Mouse (Mus musculus): ENCODE results near the gene Zcchc14. TPM values are rescaled to one million over a fixed set of nuclear protein-coding genes. Genes with fewer than 3 reads are reported as not detected.
A peak's percentile ranks its signal among the peaks of the same experiment; 100 is the strongest.
"Not testable (repeated sequence)": the region's sequence is repeated elsewhere in the genome, so short reads cannot be mapped to it uniquely, and the experiment has no call there.

Gene Zcchc14
- polyA plus RNA-seq, 1 experiment, result 16.9 TPM

DNA sequence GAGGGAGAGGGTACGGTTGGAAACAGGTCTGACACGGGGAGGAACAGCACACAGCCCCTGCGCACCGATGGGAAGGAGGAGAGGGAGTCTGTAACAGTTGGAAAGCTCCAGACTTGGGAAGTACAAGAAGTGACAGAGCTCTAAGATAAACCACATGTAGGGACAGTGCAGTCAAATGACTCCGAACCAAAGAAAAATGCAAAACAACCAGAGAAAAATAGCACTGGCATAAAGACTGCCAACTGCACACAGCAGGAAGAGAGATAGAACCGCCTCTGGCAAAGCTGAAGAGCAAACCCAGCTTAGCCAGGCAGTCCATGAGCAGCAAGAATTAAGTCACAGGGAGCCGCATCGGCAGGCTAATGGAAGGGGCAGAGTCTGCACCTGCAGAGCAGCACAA lies 29.7 kb downstream of the Zcchc14 start:
- DNase-seq (ENCODE audit: low spot score), result no peak

- DNase-seq (ENCODE audit: low spot score), result no peak
Observed at GRCm38 (mm10) chr8:121621879-121622278, 30.8 kb downstream of the Zcchc14 start.

GRCm38 (mm10) chr8:121620801-121621516 lies 31.7 kb downstream of the Zcchc14 start:
- no peak for DNase-seq (ENCODE audit: low spot score)

DNA sequence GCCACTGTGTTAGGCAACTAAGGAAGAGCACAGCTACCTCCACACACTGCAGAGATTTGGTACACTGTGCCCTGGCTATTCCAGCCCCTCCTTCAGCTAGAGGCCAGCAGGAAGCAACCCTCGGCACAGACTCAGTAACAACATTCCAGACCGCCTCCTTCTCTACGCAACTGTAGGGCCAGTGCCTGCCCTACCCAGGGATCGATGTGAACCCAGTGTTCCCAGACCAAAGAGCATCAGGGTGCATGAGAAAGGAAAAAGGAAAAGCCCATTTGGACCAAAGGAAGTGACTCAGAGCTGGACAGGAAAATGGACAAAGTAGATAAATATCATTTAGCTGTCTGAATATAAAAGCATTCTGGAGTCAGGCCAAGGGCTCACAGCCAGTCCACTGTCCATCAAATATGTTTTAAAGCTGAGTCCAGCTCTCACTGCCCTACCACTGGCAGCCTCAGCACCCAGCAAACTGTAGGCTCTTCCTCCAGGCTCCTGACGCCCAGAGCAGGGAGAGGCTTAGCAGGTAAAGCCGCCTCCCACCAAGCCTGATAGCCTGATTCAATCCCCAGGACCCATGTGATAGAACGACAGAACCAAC lies 33.2 kb downstream of the Zcchc14 start:
- no peak for DNase-seq (ENCODE audit: low spot score)

- no peak for DNase-seq (ENCODE audit: low spot score)
Observed at GRCm38 (mm10) chr8:121613419-121613818, 39.3 kb downstream of the Zcchc14 start.

- no peak for DNase-seq (ENCODE audit: low spot score)
Observed at GRCm38 (mm10) chr8:121609916-121610315, 42.8 kb downstream of the Zcchc14 start.

GRCm38 (mm10) chr8:121609251-121609650 lies 43.5 kb downstream of the Zcchc14 start:
- DNase-seq (ENCODE audit: low spot score), result no peak

DNA sequence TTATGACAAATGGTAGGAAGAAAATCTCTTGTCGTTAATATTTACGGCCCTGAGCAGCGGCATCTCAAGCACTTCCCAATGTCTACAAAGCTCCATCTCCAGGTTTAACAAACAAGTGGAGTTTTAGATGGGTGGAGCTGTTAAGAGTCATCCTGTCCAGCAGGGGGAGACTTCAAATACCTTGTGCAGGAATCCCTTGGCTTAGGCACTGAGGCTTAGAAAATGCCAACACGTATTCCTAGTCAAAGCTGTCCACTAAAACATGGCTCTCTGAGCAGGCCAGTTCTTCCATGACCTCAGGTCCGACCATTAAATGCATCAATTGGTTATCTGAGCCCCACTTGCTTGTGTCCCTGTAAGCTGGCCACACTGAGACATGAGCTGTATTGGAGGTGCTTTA lies 45.0 kb downstream of the Zcchc14 start:
- no peak for DNase-seq (ENCODE audit: low spot score)

GRCm38 (mm10) chr8:121603801-121604200 lies 48.9 kb downstream of the Zcchc14 start:
- DNase-seq (ENCODE audit: low spot score), result no peak

DNA sequence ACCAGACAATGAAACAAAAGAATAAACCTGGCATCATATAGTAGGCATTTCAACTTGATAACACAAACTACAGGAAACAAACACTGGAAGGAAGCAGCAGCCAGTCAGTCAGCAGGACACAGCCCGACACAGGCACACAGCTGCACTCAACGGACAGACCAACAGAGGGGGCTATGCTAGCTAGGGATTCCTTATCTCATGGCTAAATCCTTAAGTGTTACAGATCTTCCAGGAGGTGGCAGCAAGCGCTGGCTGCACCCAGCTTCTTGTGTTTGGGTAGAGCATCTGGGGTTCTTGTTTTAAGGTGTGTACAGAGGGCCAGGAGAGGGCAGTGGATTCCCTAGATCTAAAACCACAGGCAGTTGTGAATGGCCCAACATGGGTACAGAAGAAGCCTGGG lies 49.8 kb downstream of the Zcchc14 start:
- no peak for DNase-seq (ENCODE audit: low spot score)

DNA sequence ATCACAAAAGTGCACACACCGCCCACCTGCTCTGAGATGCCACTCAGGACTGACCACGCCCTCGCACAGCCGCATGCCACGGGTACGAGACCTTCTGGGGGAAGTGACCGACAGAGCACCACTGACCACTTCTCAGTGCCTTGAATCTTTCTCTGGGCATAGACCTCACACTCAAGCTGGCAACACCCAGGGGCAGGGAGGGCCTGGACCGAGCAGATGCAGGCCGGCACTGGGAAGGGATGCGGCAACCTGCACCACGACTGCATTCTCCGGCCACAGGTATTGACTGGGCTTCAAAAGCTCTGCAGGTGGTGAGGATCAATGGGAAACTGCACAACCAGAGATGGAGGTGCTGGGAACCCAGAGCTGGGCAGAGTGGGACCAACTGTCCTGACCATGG lies 50.3 kb downstream of the Zcchc14 start:
- DNase-seq (ENCODE audit: low spot score), result no peak

DNA sequence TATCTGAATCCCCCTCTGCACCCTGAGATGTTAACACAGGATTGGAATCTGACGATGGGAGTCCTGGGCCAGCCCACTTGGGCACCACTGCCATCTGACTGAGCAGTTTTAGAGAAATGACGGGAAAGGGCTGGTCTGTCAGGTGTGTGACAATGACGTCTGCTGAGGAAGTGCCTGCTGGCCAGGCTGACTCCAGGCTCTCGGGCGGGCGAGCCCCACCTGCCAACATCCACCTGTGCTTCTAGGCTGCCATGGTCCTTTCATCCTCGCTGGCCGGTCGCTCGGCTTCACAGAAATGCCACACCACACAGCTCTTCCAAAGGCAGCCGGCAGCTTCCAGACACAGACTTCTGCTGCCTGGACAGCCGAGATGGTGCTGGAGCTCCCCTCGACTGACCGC lies 52.9 kb downstream of the Zcchc14 start:
- no peak for DNase-seq (ENCODE audit: low spot score)

- peak; percentile 53 for DNase-seq (ENCODE audit: low spot score)
Observed at GRCm38 (mm10) chr8:121598892-121599291, 53.8 kb downstream of the Zcchc14 start.

DNA sequence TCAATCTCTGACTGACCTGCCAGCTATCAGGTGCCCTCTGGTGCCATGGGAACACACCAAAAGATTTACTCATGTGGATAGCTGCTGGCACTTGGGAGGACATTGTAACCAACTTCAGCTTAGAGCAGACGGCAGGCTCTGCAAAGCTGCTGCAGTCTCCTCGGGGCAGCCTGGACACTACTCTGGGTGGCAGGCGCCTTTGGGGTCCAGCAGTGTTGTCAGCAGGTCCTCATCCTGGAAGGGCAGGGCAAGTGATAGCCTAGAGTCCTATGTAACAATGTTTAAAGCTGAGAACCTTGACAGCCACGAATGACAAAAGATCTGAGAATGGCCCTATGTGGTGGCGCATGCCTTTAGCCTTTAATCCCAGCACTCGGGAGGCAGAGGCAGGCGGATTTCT lies 54.5 kb downstream of the Zcchc14 start:
- DNase-seq (ENCODE audit: low spot score), result no peak

GRCm38 (mm10) chr8:121597492-121597891 lies 55.2 kb downstream of the Zcchc14 start:
- DNase-seq (ENCODE audit: low spot score), result not testable (repeated sequence)

DNA sequence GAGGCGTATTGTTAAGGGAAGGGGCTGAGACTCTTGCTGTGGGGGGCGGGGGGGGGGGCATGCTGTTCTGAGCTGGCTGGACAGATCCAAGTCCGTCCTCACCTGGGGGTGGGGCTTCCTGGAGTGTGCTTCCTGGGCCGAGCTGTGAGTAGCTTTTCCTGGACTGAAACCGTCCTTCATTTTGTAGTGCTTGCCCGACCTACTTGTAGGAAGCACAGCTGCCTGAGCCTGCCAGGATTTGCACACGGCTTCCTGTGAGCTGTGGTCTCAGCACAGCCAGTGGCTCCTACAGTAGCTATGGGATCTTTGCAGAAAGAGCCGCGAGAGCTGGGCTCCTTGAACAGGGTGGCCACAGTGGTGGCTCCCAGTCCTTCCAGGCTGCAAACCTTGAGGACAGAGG lies 58.7 kb downstream of the Zcchc14 start:
- DNase-seq (ENCODE audit: low spot score), result no peak

DNA sequence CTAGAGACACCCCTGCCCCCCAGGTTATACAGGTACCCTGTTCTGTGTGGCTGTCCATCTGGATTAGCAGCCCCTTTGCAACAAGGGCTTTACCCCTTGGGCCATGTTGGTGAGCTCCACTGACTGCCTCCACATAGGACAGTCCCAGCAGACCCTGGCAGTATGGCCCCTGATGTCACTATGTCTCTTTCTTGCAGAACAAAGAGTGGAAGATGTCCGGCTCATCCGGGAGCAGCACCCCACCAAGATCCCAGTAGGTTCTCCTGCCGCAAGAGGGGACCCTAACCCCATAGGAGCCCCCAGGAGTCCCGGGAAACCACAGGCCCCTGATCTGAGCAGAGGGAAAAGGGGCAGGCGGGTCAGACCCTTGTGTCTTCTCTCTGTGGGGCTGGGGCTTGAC lies 59.4 kb downstream of the Zcchc14 start:
- DNase-seq (ENCODE audit: low spot score), result no peak

DNA sequence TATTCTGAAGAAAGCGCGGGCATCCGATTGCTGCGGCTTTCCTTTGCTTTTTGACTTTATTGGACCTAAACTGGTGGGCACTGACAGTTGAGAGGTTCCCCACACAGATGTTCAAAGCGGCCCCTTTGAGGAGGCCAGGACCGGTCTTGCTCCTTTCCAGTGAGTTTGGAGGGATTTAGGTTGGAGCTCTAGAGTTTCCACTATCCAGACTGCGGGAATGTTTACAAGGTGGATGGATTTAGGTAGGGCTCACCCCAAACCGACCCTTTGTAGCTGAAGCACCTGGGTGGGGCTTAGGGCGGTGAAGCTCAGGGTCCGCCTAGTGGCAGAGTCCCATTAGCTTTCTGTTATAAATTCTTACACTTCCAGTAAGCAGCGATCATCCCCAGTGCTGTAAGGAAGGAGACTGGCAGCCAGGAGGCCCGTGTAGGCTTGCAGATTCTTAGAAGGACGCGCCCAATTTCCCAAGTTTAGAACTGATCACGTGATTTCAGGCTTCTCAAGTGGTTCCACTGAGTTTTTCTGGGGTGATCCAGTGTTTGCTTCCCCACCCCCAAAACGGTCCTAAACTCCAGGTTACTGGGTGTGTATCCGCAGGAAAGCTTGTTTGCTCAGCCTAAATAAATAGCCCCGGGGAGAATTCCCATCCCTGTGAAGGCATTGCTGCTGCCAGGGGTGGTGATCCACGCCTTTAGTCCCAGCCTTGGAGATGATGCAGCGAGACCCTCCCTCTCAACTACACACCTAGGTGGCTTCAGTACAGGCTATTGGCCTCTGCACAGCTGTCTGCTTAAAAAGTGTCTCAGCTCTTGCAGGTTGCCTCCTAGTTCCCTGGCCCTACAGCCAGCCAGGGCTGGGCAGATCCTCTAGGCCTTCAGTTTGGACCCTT lies 61.3 kb downstream of the Zcchc14 start:
- DNase-seq (ENCODE audit: low spot score), result no peak

GRCm38 (mm10) chr8:121590203-121591177 lies 62.2 kb downstream of the Zcchc14 start, which contains the start of gene Map1lc3b:
Gene Map1lc3b (plus strand): TSS chr8:121590361.
- peak; percentile 96 for DNase-seq (ENCODE audit: low spot score)

DNA sequence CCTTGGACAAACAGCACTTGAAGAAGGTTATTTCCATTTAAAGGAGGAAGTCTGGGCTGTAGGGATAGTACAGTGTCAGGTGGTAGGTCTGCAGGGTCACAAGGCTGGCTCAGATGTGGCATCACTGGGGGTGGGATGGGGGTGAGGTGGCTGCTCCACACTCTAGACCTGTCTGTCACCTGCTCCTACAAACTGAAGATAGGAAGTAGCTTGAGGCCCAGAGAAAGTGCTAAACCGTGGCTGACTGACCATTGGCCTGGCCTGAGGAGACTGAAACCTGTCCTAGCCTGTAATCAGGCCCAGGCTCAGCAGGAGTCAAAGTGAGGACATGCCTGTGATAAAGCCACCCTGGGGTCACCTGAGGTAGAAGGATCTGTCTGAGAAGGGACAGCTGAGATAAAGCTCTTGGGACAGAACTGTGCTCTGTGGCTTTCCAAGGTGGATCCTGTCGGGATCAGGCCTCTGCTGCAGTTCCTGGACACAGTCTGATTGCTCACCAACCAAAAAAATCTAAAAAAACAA lies 63.4 kb downstream of the Zcchc14 start:
- no peak for DNase-seq (ENCODE audit: low spot score)

DNA sequence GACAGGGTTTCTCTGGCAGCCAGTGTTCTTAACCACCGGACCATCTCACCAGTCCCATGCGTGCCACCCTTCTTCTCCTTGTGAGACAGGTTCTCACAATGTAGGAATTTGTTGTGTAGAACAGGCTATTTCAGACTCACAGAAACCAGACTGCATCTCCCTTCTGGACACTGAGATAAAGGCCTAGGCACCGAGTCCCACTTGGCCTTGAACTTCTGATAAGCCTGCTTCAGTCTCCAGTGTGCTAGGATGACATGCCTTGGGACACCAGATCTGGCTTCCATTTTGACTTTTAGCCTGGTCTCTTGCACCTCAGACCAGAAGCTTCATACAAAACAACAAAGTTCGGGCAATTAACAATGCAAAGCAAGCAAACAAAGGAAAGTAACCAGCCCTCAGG lies 64.0 kb downstream of the Zcchc14 start:
- no peak for DNase-seq (ENCODE audit: low spot score)

All from urinary bladder, adult 2 months (tissue).